Mouse (Mus musculus): ENCODE measurements around the gene Dlg1.

- TF ChIP-seq CTCF (IDR thresholded peaks at IDR 0.05; ENCODE audit: control insufficient read depth, insufficient read depth, insufficient read length) (no peak), USF1 (IDR thresholded peaks at IDR 0.05; ENCODE audit: low read depth) (no peak), CEBPB (IDR thresholded peaks at IDR 0.05; ENCODE audit: low read depth) (no peak), MYOD1 (IDR thresholded peaks at IDR 0.05; ENCODE audit: control insufficient read depth, insufficient read length, low read depth) (no peak), MAX (IDR thresholded peaks at IDR 0.05) (no peak), FOSL1 (IDR thresholded peaks at IDR 0.05; ENCODE audit: insufficient read depth, low read length, poor library complexity, severe bottlenecking) (no peak), MYOG (IDR thresholded peaks at IDR 0.05; ENCODE audit: control insufficient read depth, extremely low read depth, insufficient read length) (no peak)
These were observed 45.3 kb upstream of the Dlg1 start for GRCm38 (mm10) chr16:31617823-31618371.

Data from C2C12 (cell line).